Mouse (Mus musculus) testis, adult 2 months (tissue): ENCODE data around the gene Plekhg3.

Experiments used
- CTCF ChIP-seq: fragments of 200-500 bp; IDR thresholded peaks from 2 replicates; pipeline ENCODE4 v1.5.1; 2012; ENCODE audit warnings: low read depth, mild to moderate bottlenecking, inconsistent platforms, low read length, moderate library complexity; ENCODE audit not compliant: control insufficient read depth, insufficient read depth, insufficient replicate concordance
- POLR2A ChIP-seq: fragments of 200-500 bp; IDR thresholded peaks from 2 replicates; pipeline ENCODE4 v1.6.1; 2012; ENCODE audit warnings: low read depth, mild to moderate bottlenecking, inconsistent platforms, low read length, moderate library complexity; ENCODE audit not compliant: control insufficient read depth

GRCm38 (mm10) chr12:76541475-76541874, 10.8 kb downstream of the Plekhg3 start:
- TF ChIP-seq POLR2A (no peak), CTCF (no peak)
